Mouse (Mus musculus): Measurements from ENCODE around the gene Nav2. TPM values are rescaled to one million over a fixed set of nuclear protein-coding genes. Genes with fewer than 3 reads are reported as not detected.

The Nav2 gene
- polyA plus RNA-seq, 1 experiment from 2014 or later: 22.4 TPM

DNA sequence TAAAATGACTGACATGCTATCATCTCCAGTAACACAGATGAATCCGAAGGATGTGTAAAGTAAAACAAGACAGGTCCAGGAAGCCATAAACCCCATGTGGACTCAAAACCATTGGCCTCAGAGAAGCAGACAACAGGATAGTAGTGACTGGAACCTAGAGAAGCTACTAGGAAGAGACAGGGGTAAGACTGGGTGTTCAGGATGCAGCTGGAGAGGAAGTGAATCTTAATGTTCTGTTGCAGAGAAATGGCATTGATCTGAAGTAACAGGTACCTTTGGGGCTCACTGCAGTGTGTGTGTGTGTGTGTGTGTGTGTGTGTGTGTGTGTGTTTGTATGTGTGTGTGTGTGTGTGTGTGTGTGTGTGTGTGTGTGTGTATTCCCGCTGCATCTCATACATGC lies 231.2 kb downstream of the Nav2 start:
- H3K9me3 ChIP-seq (ENCODE audit: low read length): no peaks in the 10 kb centered on the region
- no peak overlapping the region for H3K4me2 ChIP-seq (replicated peaks; ENCODE audit: low read depth, low read length)
- H3K4me1 ChIP-seq (ENCODE audit: insufficient read depth, low read depth, low read length): no peaks in the 10 kb centered on the region
- TF ChIP-seq EP300 (IDR thresholded peaks at IDR 0.05): no peak
- TF ChIP-seq CTCF (IDR thresholded peaks at IDR 0.05): no peak
- WGBS: 92% methylated on average over 2 of the region's 2 CpGs
- H3K27ac ChIP-seq (ENCODE audit: low read length): no peak overlapping the region
- H3K9ac ChIP-seq (replicated peaks; ENCODE audit: low read depth): no peak overlapping the region
- no peaks in the 10 kb centered on the region for H3K36me3 ChIP-seq (ENCODE audit: insufficient read depth, low read length)
- no peak overlapping the region for H3K4me3 ChIP-seq (ENCODE audit: low read depth, low read length)
- no peak for DNase-seq (ENCODE audit: low spot score)
- no peak for ATAC-seq
- no peaks in the 10 kb centered on the region for H3K27me3 ChIP-seq (replicated peaks; ENCODE audit: insufficient read depth, low read length)

DNA sequence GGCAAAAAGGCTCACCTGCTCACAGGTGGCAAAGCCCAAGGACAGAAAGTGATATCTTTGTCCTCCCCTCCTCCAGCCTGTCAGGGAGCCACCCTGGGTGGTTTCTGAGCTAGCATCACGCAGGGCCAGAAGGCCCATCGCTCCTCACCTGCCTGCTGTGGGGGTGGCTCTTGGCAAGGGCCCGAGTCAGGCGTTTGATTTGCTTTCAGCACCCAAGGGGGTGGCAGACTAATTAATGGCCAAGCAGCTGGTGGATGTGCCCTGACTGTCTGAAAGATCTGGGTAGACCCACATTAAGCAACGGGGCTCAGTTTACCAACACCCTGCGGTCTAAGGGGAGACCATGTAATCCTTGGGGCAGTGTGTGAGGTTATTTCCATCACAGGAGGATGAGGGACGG lies 235.4 kb downstream of the Nav2 start:
- Histone ChIP-seq H3K27ac (ENCODE audit: low read length) (no peak overlapping the region), H3K36me3 (ENCODE audit: insufficient read depth, low read length) (no peaks in the 10 kb centered on the region), H3K9me3 (ENCODE audit: low read length) (no peaks in the 10 kb centered on the region), H3K4me1 (ENCODE audit: insufficient read depth, low read depth, low read length) (peaks cover 11% of the 10 kb centered on the region; the same call in 1 of the 2 replicates), H3K9ac (replicated peaks; ENCODE audit: low read depth) (no peak overlapping the region), H3K27me3 (replicated peaks; ENCODE audit: insufficient read depth, low read length) (no peaks in the 10 kb centered on the region), H3K4me3 (ENCODE audit: low read depth, low read length) (no peak overlapping the region), H3K4me2 (replicated peaks; ENCODE audit: low read depth, low read length) (no peak overlapping the region)
- ATAC-seq (no peak), DNase-seq (ENCODE audit: low spot score) (no peak)
- no peak for TF ChIP-seq CTCF (IDR thresholded peaks at IDR 0.05)
- no peak for TF ChIP-seq EP300 (IDR thresholded peaks at IDR 0.05)
- WGBS: 77% methylated on average over 7 of the region's 7 CpGs

DNA sequence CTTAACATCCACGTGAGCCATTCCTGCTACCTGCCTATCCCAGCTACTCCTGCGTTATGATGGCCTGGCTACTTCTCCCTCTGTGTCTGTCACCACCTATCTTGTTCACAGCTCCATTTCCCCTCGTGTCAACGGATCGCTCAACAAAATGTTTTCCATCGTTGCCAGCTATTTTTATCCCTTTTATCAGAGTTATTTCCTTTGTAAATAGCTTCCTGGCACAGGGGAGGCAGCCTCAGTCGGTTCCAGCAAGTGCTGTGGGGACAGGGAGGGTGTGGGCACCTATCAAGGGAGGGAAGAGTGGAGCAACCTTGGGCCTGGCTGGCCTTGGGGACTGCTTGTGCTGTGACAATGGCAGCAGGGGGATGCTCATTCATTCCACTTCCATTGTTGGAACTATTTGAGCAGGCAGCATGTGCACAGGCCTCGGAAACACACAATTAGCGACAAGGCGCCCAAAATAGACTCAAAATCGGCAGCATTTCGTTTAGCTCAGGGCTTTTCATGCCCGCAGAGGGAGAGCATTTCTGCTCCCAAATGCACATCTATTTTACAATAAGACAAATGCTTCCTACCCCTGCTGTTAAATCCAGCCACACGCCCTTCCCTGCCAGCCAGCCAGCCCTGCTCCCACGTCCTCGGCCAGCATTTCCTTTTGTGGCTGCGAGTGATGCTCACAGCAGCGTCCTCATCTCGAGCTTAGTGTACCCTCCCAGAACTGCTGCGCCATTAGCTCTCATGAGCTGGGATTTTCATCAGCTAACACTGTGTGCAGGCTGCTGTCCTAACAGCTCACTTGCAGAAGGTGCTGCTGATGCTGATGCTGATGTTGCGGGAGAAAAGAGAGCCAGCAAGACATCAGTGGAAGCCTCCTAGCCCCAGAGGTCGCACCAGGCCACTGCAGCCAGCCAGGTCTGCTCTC lies 237.5 kb downstream of the Nav2 start:
- peaks cover 11% of the 10 kb centered on the region; the same call in 1 of the 2 replicates for H3K4me1 ChIP-seq (ENCODE audit: insufficient read depth, low read depth, low read length)
- no peak overlapping the region for H3K27ac ChIP-seq (ENCODE audit: low read length)
- H3K9ac ChIP-seq (replicated peaks; ENCODE audit: low read depth): no peak overlapping the region
- H3K27me3 ChIP-seq (replicated peaks; ENCODE audit: insufficient read depth, low read length): no peaks in the 10 kb centered on the region
- ATAC-seq: peak; percentile 88
- H3K4me3 ChIP-seq (ENCODE audit: low read depth, low read length): no peak overlapping the region
- TF ChIP-seq CTCF (IDR thresholded peaks at IDR 0.05) (0 out of 2 replicates have a peak, but pooled peaks have one; percentile 5), EP300 (IDR thresholded peaks at IDR 0.05) (peak; percentile 59)
- H3K36me3 ChIP-seq (ENCODE audit: insufficient read depth, low read length): no peaks in the 10 kb centered on the region
- H3K9me3 ChIP-seq (ENCODE audit: low read length): no peaks in the 10 kb centered on the region
- no peak overlapping the region for H3K4me2 ChIP-seq (replicated peaks; ENCODE audit: low read depth, low read length)
- peak; percentile 71 for DNase-seq (ENCODE audit: low spot score)
- WGBS: 31% methylated on average over 22 of the region's 22 CpGs

DNA sequence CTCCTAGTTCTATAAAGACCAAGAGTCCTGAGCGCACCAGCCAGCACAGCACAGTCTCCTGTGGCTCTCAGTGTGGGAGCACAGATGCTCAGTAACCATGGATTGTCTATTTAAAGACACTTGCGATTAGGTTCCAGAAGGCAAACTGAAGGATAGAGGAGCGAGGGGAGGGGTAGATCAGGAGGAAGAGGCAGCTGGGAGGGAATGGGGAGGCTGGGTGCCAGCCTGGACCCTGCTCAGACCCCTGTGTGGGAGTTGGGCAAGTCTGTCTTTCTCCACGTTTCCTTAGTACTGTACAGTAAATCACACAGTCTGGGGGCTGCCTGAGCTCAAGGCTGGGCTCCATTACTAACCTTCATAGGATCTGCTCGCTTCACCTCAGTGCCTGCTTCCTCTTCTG lies 243.8 kb downstream of the Nav2 start:
- 64% methylated on average over 5 of the region's 5 CpGs for WGBS
- no peak for ATAC-seq
- Histone ChIP-seq H3K27me3 (replicated peaks; ENCODE audit: insufficient read depth, low read length) (no peaks in the 10 kb centered on the region), H3K9ac (replicated peaks; ENCODE audit: low read depth) (no peak overlapping the region), H3K27ac (ENCODE audit: low read length) (no peak overlapping the region), H3K36me3 (ENCODE audit: insufficient read depth, low read length) (no peaks in the 10 kb centered on the region), H3K9me3 (ENCODE audit: low read length) (no peaks in the 10 kb centered on the region), H3K4me2 (replicated peaks; ENCODE audit: low read depth, low read length) (no peak overlapping the region), H3K4me3 (ENCODE audit: low read depth, low read length) (no peak overlapping the region), H3K4me1 (ENCODE audit: insufficient read depth, low read depth, low read length) (no peaks in the 10 kb centered on the region)
- no peak for TF ChIP-seq CTCF (IDR thresholded peaks at IDR 0.05)
- TF ChIP-seq EP300 (IDR thresholded peaks at IDR 0.05): no peak
- DNase-seq (ENCODE audit: low spot score): no peak

DNA sequence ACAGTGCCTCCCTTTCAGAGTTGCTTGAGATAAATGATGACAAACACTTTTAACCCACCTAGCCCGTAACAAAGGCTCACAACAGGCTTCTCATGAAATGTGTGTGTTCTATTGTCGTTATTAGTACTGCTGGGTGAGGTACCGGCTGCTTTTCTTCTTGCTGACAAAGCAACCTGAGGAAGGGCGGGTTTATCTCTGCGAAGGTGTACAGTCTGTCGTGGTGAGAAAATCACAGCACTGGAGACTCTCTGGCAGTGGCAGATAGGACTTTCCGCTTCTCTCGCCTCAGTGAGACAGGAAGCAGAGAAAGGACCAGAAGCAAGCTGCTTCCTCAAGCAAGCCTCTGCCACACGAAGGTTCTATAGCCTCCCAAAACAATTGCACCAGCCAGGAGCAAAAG lies 244.2 kb downstream of the Nav2 start:
- Histone ChIP-seq H3K27ac (ENCODE audit: low read length) (no peak overlapping the region), H3K9ac (replicated peaks; ENCODE audit: low read depth) (no peak overlapping the region), H3K9me3 (ENCODE audit: low read length) (no peaks in the 10 kb centered on the region), H3K36me3 (ENCODE audit: insufficient read depth, low read length) (no peaks in the 10 kb centered on the region), H3K4me2 (replicated peaks; ENCODE audit: low read depth, low read length) (no peak overlapping the region), H3K4me3 (ENCODE audit: low read depth, low read length) (no peak overlapping the region), H3K4me1 (ENCODE audit: insufficient read depth, low read depth, low read length) (no peaks in the 10 kb centered on the region), H3K27me3 (replicated peaks; ENCODE audit: insufficient read depth, low read length) (no peaks in the 10 kb centered on the region)
- DNase-seq (ENCODE audit: low spot score) (no peak), ATAC-seq (no peak)
- WGBS: 53% methylated on average over 9 of the region's 9 CpGs
- no peak for TF ChIP-seq EP300 (IDR thresholded peaks at IDR 0.05)
- no peak for TF ChIP-seq CTCF (IDR thresholded peaks at IDR 0.05)

DNA sequence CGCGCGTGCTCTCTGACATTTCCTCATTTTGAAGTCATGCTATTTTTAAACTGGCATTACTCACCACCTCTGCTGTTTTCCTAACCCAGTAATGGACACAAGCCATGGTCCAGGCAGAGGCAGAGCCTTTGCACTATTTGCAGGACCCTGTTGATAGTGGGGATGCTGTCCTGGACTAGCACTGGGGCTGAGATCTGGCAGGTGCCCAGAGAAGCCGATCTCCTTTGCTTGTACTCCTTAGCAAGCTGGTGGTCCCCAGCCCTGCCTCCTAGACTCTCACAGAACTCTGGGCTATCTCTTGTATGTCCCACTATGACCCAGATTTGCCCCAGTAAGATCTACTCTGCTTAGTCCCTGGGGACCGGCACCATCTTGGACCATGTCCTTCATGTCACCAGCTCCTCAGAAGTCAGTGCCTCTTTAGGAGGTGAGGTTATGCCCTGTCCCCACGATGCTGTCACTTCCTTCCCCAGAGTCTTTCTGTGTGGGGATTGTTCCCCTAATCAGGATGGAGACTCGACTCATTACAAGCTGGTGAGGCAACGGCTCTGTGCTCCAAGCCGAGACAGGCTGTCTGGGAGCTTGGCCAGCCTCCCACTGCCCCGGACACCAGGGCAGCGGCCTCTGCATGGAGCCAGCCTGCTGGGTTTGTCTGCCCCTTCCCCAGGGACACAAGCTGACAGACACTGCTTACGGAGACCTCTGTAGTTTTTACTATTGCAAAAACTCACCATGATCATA lies 250.3 kb downstream of the Nav2 start:
- no peaks in the 10 kb centered on the region for H3K36me3 ChIP-seq (ENCODE audit: insufficient read depth, low read length)
- 39% methylated on average over 12 of the region's 12 CpGs for WGBS
- DNase-seq (ENCODE audit: low spot score): peak; percentile 34
- TF ChIP-seq CTCF (IDR thresholded peaks at IDR 0.05) (no peak), EP300 (IDR thresholded peaks at IDR 0.05) (no peak)
- peaks cover 25% of the 10 kb centered on the region; the same call in 1 of the 2 replicates for H3K4me1 ChIP-seq (ENCODE audit: insufficient read depth, low read depth, low read length)
- no peak overlapping the region for H3K27ac ChIP-seq (ENCODE audit: low read length)
- no peak overlapping the region for H3K4me3 ChIP-seq (ENCODE audit: low read depth, low read length)
- no peaks in the 10 kb centered on the region for H3K27me3 ChIP-seq (replicated peaks; ENCODE audit: insufficient read depth, low read length)
- ATAC-seq: peak; percentile 55
- no peak overlapping the region for H3K9ac ChIP-seq (replicated peaks; ENCODE audit: low read depth)
- H3K9me3 ChIP-seq (ENCODE audit: low read length): no peaks in the 10 kb centered on the region
- no peak overlapping the region for H3K4me2 ChIP-seq (replicated peaks; ENCODE audit: low read depth, low read length)

All from lung, postnatal 0 days (tissue).